Mouse (Mus musculus): ENCODE data around the gene Hephl1. TPM values are rescaled to one million over a fixed set of nuclear protein-coding genes. Genes with fewer than 3 reads are reported as not detected.

Gene Hephl1
- total and polyA plus RNA-seq, 3 experiments: not detected

GRCm38 (mm10) chr9:15035979-15036378 lies 75.9 kb downstream of the Hephl1 start:
- dilution Hi-C loops (cut with MboI; ENCODE audit: extremely low pct_ligation_motif_present, extremely low pct_unique_long_range_greater_than_20kb, low sequenced_read_pairs): no loop called here
- peaks cover 8 to 49% of the 10 kb centered on the region in 2 experiments for H3K4me1 ChIP-seq (ENCODE audit: control insufficient read depth in 1 of 2, insufficient read depth in 2 of 2)
- H3K27me3 ChIP-seq (replicated peaks): no peaks in the 10 kb centered on the region

DNA sequence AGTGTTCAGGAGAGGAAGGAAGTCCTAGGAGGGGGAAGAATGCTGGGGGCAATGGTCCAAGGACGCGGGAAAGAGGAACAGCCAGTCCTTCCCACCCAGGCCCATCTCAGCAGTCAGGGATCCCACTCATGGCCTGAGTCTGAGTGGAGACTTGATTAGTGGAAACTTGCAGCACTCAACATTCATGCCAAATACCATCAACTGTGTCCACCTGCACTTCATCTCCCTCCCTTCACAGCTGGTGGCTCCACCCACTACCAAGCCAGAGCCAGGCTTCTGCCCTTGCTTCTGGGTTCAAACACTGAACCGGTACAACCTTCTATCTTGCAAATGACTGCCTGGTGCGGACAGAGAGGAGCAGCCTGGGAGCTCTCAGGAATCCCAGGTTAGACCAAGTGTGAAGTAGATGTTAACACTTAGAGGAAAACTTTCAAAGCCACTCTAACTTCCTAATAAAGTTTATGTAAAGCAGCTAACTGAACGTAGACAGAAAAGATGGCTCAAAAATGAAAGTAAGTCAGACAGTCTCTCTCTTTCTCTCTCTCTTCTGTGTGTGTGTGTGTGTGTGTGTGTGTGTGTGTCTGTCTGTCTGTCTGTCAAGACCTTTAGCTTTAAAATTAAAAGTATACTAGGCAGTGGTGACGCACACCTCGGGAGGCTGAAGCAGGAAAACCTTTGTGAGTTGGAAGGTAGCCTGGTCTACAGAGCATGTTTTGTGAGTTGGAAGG lies 77.2 kb downstream of the Hephl1 start:
- dilution Hi-C loops (cut with MboI; ENCODE audit: extremely low pct_ligation_motif_present, extremely low pct_unique_long_range_greater_than_20kb, low sequenced_read_pairs) (no loop called here), in situ Hi-C loops (cut with MboI; ENCODE audit: low pct_ligation_motif_present, low pct_unique_long_range_greater_than_20kb, low sequenced_read_pairs) (no loop called here)
- H3K9me3 ChIP-seq (replicated peaks; ENCODE audit: low read length): peaks cover 6% of the 10 kb centered on the region
- no peak for TF ChIP-seq GABPA (IDR thresholded peaks at IDR 0.05; ENCODE audit: insufficient replicate concordance, low read depth, low read length)
- TF ChIP-seq RCOR1 (conservative IDR thresholded peaks at IDR 0.05; ENCODE audit: low read depth, low read length): no peak
- TF ChIP-seq UBTF (IDR thresholded peaks at IDR 0.05; ENCODE audit: low read depth, low read length): no peak
- no peak for TF ChIP-seq POLR2AphosphoS2 (IDR thresholded peaks at IDR 0.05; ENCODE audit: low read depth, low read length)
- no peak for TF ChIP-seq ZKSCAN1 (IDR thresholded peaks at IDR 0.05; ENCODE audit: borderline replicate concordance, low read depth, low read length)
- no peak for TF ChIP-seq POLR2A (IDR thresholded peaks at IDR 0.05; ENCODE audit: low read depth, low read length)
- no peak for TF ChIP-seq E2F4 (IDR thresholded peaks at IDR 0.05; ENCODE audit: insufficient replicate concordance, low read depth, low read length)
- no peak for TF ChIP-seq NELFE (IDR thresholded peaks at IDR 0.05; ENCODE audit: low read depth, low read length)
- TF ChIP-seq BHLHE40 (IDR thresholded peaks at IDR 0.05; ENCODE audit: low read depth, low read length): no peak
- no peak for TF ChIP-seq MEF2A (IDR thresholded peaks at IDR 0.05; ENCODE audit: borderline replicate concordance, low read depth, low read length)
- H3K27ac ChIP-seq (ENCODE audit: insufficient read depth, low read depth): no peak overlapping the region
- peak overlapping the region; percentile 47; the same call in 1 of the 2 replicates for H3K4me2 ChIP-seq (ENCODE audit: insufficient read depth, low read depth, poor library complexity, severe bottlenecking)
- 0 out of 2 replicates have a peak overlapping the region, but pooled peaks have one; percentile 51 for H3K9ac ChIP-seq (ENCODE audit: insufficient read depth, low read depth)
- peaks cover 0 to 32% of the 10 kb centered on the region in 2 experiments for H3K36me3 ChIP-seq (replicated peaks in 1 of 2; ENCODE audit: control insufficient read depth in 1 of 2, insufficient read depth in 1 of 2, low read length in 1 of 2)
- no peaks in the 10 kb centered on the region for H3K27me3 ChIP-seq (replicated peaks)
- H3K4me3 ChIP-seq (replicated peaks in 1 of 3; ENCODE audit: low read depth in 2 of 3, low read length in 2 of 3, poor library complexity in 1 of 3): peak overlapping the region; percentile 5 to 18 (median 15)
- H3K4me1 ChIP-seq (ENCODE audit: control insufficient read depth in 1 of 2, insufficient read depth in 2 of 2): peaks cover 8 to 36% of the 10 kb centered on the region in 2 experiments
- no peak for DNase-seq (ENCODE audit: extremely low read depth)
- no peaks in the 10 kb centered on the region for H3K79me2 ChIP-seq (replicated peaks; ENCODE audit: control insufficient read depth, extremely low read depth, insufficient read depth, poor library complexity, severe bottlenecking)

More at GRCm38 (mm10) chr9:15035979-15036378, 75.9 kb downstream of the Hephl1 start:
- peaks cover 0 to 31% of the 10 kb centered on the region in 2 experiments for H3K36me3 ChIP-seq (replicated peaks in 1 of 2; ENCODE audit: control insufficient read depth in 1 of 2, insufficient read depth in 1 of 2, low read length in 1 of 2)
- no peaks in the 10 kb centered on the region for H3K79me2 ChIP-seq (replicated peaks; ENCODE audit: control insufficient read depth, extremely low read depth, insufficient read depth, poor library complexity, severe bottlenecking)
- H3K4me3 ChIP-seq (replicated peaks in 1 of 3; ENCODE audit: low read depth in 2 of 3, low read length in 2 of 3, poor library complexity in 1 of 3): no peak overlapping the region
- peaks cover 6% of the 10 kb centered on the region for H3K9me3 ChIP-seq (replicated peaks; ENCODE audit: low read length)
- H3K27ac ChIP-seq (ENCODE audit: insufficient read depth, low read depth): no peak overlapping the region
- H3K4me2 ChIP-seq (ENCODE audit: insufficient read depth, low read depth, poor library complexity, severe bottlenecking): no peak overlapping the region
- in situ Hi-C loops (cut with MboI; ENCODE audit: low pct_ligation_motif_present, low pct_unique_long_range_greater_than_20kb, low sequenced_read_pairs): no loop called here
- DNase-seq (ENCODE audit: extremely low read depth): no peak
- H3K9ac ChIP-seq (ENCODE audit: insufficient read depth, low read depth): no peak overlapping the region
- TF ChIP-seq E2F4 (IDR thresholded peaks at IDR 0.05; ENCODE audit: insufficient replicate concordance, low read depth, low read length) (no peak), ZNF384 (IDR thresholded peaks at IDR 0.05; ENCODE audit: low read depth, low read length) (no peak), CTCF (conservative IDR thresholded peaks at IDR 0.05 in 1 of 2, IDR thresholded peaks at IDR 0.05 in 1 of 2; ENCODE audit: low read depth in 2 of 2, low read length in 2 of 2) (no peak), HCFC1 (IDR thresholded peaks at IDR 0.05; ENCODE audit: low read depth, low read length) (no peak), MAX (IDR thresholded peaks at IDR 0.05; ENCODE audit: low read length) (no peak), GABPA (IDR thresholded peaks at IDR 0.05; ENCODE audit: insufficient replicate concordance, low read depth, low read length) (no peak), POLR2A (IDR thresholded peaks at IDR 0.05; ENCODE audit: low read depth, low read length) (no peak), JUN (IDR thresholded peaks at IDR 0.05; ENCODE audit: insufficient read depth, low read depth, low read length) (no peak), TCF12 (IDR thresholded peaks at IDR 0.05; ENCODE audit: low read depth, low read length) (no peak)
